Mouse (Mus musculus) heart, postnatal 0 days (tissue): ENCODE measurements around the gene Lcmt1. TPM values are rescaled to one million over a fixed set of nuclear protein-coding genes. Genes with fewer than 3 reads are reported as not detected.

ENCODE experiments used
- ATAC-seq: fragments of 200-750 bp; cut with Nextera tagmentation; 2 replicates; pipeline ENCODE4 v1.8.0; 2017; ENCODE audit warnings: low read depth, moderate number of reproducible peaks, moderate library complexity; ENCODE audit not compliant: insufficient read depth
- DNase-seq: peaks from one replicate; pipeline ENCODE4 v3.0.0-alpha.2; 2016; ENCODE audit warnings: low spot score
- H3K27ac ChIP-seq: fragments of 300-500 bp; sonication (generic); 2 replicates; pipeline ENCODE4 v1.5.1; 2014; ENCODE audit warnings: low read depth, mild to moderate bottlenecking
- H3K27me3 ChIP-seq: fragments of 300-500 bp; sonication (generic); 2 replicates; pipeline ENCODE4 v1.6.1; 2014; ENCODE audit warnings: low read length, mixed read lengths; ENCODE audit not compliant: control insufficient read depth, insufficient read depth
- H3K36me3 ChIP-seq: fragments of 300-500 bp; sonication (generic); replicated peaks from 2 replicates; pipeline ENCODE4 v1.6.1; 2014; ENCODE audit warnings: low read length, mixed read lengths; ENCODE audit not compliant: control insufficient read depth, insufficient read depth
- H3K4me1 ChIP-seq: fragments of 300-500 bp; sonication (generic); 2 replicates; pipeline ENCODE4 v1.6.1; 2014; ENCODE audit warnings: antibody characterized with exemption; ENCODE audit not compliant: control insufficient read depth, insufficient read depth
- H3K4me2 ChIP-seq: fragments of 300-500 bp; sonication (generic); 2 replicates; pipeline ENCODE4 v1.6.1; 2014; ENCODE audit warnings: low read depth, mild to moderate bottlenecking, low read length, moderate library complexity
- H3K4me3 ChIP-seq: fragments of 300-500 bp; sonication (generic); 2 replicates; pipeline ENCODE4 v1.5.1; 2014; ENCODE audit warnings: low read depth, low read length
- H3K9ac ChIP-seq: fragments of 300-500 bp; sonication (generic); replicated peaks from 2 replicates; pipeline ENCODE4 v1.6.1; 2014; ENCODE audit warnings: low read depth, low read length, mixed read lengths
- H3K9me3 ChIP-seq: fragments of 300-500 bp; sonication (generic); replicated peaks from 2 replicates; pipeline ENCODE4 v1.6.1; 2016; ENCODE audit warnings: low read length; ENCODE audit not compliant: control insufficient read depth
- CTCF ChIP-seq: IDR thresholded peaks from 2 replicates; pipeline ENCODE4 v1.5.1; 2016; ENCODE audit warnings: antibody characterized with exemption, control low read depth, low read depth
- EP300 ChIP-seq: IDR thresholded peaks from 2 replicates; pipeline ENCODE4 v1.6.1; 2016; ENCODE audit warnings: antibody characterized with exemption, low read depth
- WGBS: fragments of 180-500 bp; shearing (Covaris S2); extraction: QIAGEN DNeasy Blood & Tissue Kit; methylation state at CpG from one replicate; pipeline ENCODE4 v1.1.7; 2014; 5-methylcytosine and 5-hydroxymethylcytosine counted together
- polyA plus RNA-seq: library from polyadenylated mRNA; unstranded; fragments of >200 nt; fragmentation: Nextera tagmentation; extraction: Ambion mirVana; gene quantifications from 2 replicates; pipeline ENCODE4 v1.2.1, GENCODE M21; 2015
- total RNA-seq: library from RNA; depleted of rRNA; stranded (reverse); fragments of >200 nt; gene quantifications from 2 replicates; pipeline ENCODE4 v1.2.3, GENCODE M21; 2014; ENCODE audit warnings: low replicate concordance

The Lcmt1 gene
- total and polyA plus RNA-seq, 2 experiments from 2014 or later = 12.4 to 36.2 TPM

GRCm38 (mm10) chr7:123360185-123360584 is 9.4 kb upstream of the Lcmt1 start:
- H3K27me3 ChIP-seq = no peaks in the 10 kb centered on the region
- DNase-seq (no peak), ATAC-seq (no peak)
- H3K27ac ChIP-seq = no peak overlapping the region
- H3K4me2 ChIP-seq = peak overlapping the region; percentile 44
- H3K4me1 ChIP-seq = 0 out of 2 replicates have a peak, but pooled peaks cover 8% of the 10 kb centered on the region
- H3K36me3 ChIP-seq = no peaks in the 10 kb centered on the region
- no peaks in the 10 kb centered on the region for H3K9me3 ChIP-seq
- TF ChIP-seq CTCF (no peak), EP300 (no peak)
- H3K4me3 ChIP-seq = peak overlapping the region; percentile 16; the same call in 1 of the 2 replicates
- H3K9ac ChIP-seq = no peak overlapping the region
- 43% methylated on average over 5 of the region's 5 CpGs for WGBS

GRCm38 (mm10) chr7:123361229-123361980 is 8.2 kb upstream of the Lcmt1 start:
- Histone ChIP-seq H3K27ac (no peak overlapping the region), H3K36me3 (no peaks in the 10 kb centered on the region), H3K4me3 (no peak overlapping the region), H3K27me3 (no peaks in the 10 kb centered on the region), H3K4me1 (0 out of 2 replicates have a peak, but pooled peaks cover 12% of the 10 kb centered on the region), H3K4me2 (no peak overlapping the region), H3K9me3 (no peaks in the 10 kb centered on the region), H3K9ac (no peak overlapping the region)
- TF ChIP-seq EP300 = no peak
- no peak for TF ChIP-seq CTCF
- DNase-seq (no peak), ATAC-seq (no peak)
- WGBS = 91% methylated on average over 7 of the region's 7 CpGs

GRCm38 (mm10) chr7:123362806-123363205 is 6.8 kb upstream of the Lcmt1 start:
- no peak overlapping the region for H3K9ac ChIP-seq
- no peak overlapping the region for H3K4me2 ChIP-seq
- TF ChIP-seq EP300 = no peak
- no peak for TF ChIP-seq CTCF
- DNase-seq = no peak
- H3K9me3 ChIP-seq = no peaks in the 10 kb centered on the region
- peaks cover 19% of the 10 kb centered on the region; the same call in 1 of the 2 replicates for H3K4me1 ChIP-seq
- ATAC-seq = no peak
- no peak overlapping the region for H3K4me3 ChIP-seq
- no peak overlapping the region for H3K27ac ChIP-seq
- 77% methylated on average over 3 of the region's 3 CpGs for WGBS
- no peaks in the 10 kb centered on the region for H3K36me3 ChIP-seq
- no peaks in the 10 kb centered on the region for H3K27me3 ChIP-seq

GRCm38 (mm10) chr7:123363971-123364370 is 5.6 kb upstream of the Lcmt1 start:
- ATAC-seq = no peak
- Histone ChIP-seq H3K4me2 (no peak overlapping the region), H3K9ac (no peak overlapping the region), H3K27ac (no peak overlapping the region), H3K27me3 (no peaks in the 10 kb centered on the region), H3K36me3 (no peaks in the 10 kb centered on the region), H3K4me3 (no peak overlapping the region), H3K9me3 (no peaks in the 10 kb centered on the region), H3K4me1 (peaks cover 30% of the 10 kb centered on the region)
- no peak for TF ChIP-seq EP300
- TF ChIP-seq CTCF = no peak
- WGBS = 88% methylated on average over 8 of the region's 8 CpGs
- DNase-seq = no peak

DNA sequence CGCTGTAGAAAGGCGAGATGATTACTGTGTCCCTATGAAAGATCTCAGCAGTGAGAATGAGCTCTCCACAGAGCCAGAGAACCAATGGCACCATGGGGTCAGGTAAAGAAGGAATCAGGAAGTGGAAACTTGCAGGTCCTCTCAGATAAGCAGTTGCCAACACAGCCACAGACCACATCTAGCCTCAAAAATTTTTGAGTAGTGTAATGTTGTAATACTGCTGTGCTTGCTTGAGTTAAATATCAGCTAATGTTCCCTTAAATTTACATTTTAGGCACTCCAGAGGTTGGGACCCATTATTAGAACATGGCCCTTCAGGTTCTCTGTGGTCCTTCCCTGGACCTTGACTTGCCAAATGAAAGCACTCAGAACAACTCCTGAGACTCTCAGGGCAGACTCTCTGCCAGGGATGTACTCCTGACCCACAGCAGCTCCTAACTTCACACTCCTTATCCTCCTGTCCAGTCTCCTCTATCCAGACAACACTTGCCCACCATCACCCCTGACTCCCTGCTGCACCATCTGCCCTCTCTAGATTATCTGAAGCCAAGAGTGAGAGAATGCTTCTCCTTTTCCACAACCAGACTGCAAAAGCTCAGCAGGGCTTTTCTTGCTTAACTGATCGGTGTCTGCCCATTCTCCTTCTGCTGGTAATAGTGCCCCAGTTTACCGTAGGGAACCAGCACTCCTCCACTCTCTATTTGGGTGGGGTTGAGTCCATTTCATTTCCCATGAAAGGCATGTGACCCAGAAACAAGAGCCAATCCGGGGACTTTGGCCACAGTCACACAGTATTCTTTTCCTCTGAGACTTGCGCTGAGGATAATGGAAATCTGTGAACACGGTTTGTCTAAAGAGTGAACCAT is 3.5 kb upstream of the Lcmt1 start:
- TF ChIP-seq CTCF (no peak), EP300 (no peak)
- Histone ChIP-seq H3K4me1 (peaks cover 22% of the 10 kb centered on the region), H3K4me3 (no peak overlapping the region), H3K9ac (no peak overlapping the region), H3K27ac (no peak overlapping the region), H3K27me3 (no peaks in the 10 kb centered on the region), H3K36me3 (no peaks in the 10 kb centered on the region), H3K4me2 (no peak overlapping the region), H3K9me3 (no peaks in the 10 kb centered on the region)
- ATAC-seq = no peak
- no peak for DNase-seq
- WGBS = 76% methylated on average over 7 of the region's 7 CpGs
